Mouse (Mus musculus): ENCODE data around the gene Rfk. TPM values are rescaled to one million over a fixed set of nuclear protein-coding genes. Genes with fewer than 3 reads are reported as not detected.

Rfk gene
- polyA plus RNA-seq, 1 experiment from 2014 or later, result 77.2 TPM

DNA sequence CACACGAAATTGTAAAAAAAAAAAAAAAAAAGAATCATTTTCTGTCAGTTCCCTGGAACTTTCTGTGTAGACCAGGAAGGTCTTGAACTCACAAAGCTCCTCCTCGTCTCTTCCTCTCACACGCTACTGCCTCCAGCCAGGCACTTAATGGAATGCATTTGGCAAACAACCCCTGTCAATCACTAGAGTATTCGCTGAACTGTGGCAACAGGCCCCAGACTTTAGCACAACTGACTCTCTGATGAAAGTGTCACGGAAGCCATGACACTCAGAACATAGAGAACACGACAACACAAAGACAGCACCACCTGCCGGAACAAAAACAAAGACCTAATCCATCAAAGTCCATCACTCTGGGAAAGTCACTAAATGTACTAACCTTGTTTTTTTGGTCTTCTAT, 24.3 kb upstream of the Rfk start:
- no peaks in the 10 kb centered on the region for H3K27me3 ChIP-seq (ENCODE audit: control insufficient read depth, insufficient read depth, low read length)
- H3K9ac ChIP-seq (ENCODE audit: low read depth, low read length), result no peak overlapping the region
- H3K4me1 ChIP-seq (ENCODE audit: control insufficient read depth, insufficient read depth, low read length), result no peaks in the 10 kb centered on the region
- no peaks in the 10 kb centered on the region for H3K36me3 ChIP-seq (ENCODE audit: control insufficient read depth, insufficient read depth, low read length)
- H3K4me2 ChIP-seq (replicated peaks; ENCODE audit: low read depth, low read length), result no peak overlapping the region
- no peak overlapping the region for H3K27ac ChIP-seq (ENCODE audit: low read depth, low read length)
- no peak for ATAC-seq (ENCODE audit: low FRiP score, low TSS enrichment)
- H3K4me3 ChIP-seq (ENCODE audit: low read length), result no peak overlapping the region
- H3K9me3 ChIP-seq (ENCODE audit: control insufficient read depth, low read length), result no peaks in the 10 kb centered on the region
- 61% methylated on average over 7 of the region's 7 CpGs for WGBS

DNA sequence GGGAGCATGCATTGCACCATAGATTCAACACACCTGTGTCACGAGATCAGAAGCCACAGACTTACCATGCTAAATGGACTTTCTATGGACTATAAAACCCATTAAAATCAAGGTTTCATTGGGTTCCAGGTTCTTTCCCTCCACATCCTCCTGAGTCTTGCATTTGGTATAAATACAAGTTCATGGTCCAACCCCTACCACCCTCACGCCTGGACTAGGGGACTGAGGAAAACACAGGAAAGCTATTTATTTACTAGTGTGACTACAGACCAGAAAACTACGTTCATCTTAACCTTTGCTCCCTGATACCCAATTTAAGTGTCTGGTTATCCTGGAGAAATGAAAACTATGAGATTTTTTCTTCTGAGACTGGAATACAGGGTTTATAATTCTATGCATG, 21.1 kb upstream of the Rfk start, which contains the start of gene Gcnt1:
Gene Gcnt1, minus strand, starts transcription at position 144 of the 400 bp plus-strand sequence.
- Histone ChIP-seq H3K4me2 (replicated peaks; ENCODE audit: low read depth, low read length) (no peak within 1 kb of the TSS), H3K4me3 (ENCODE audit: low read length) (no peak within 1 kb of the TSS)
- no peak for ATAC-seq (ENCODE audit: low FRiP score, low TSS enrichment)

DNA sequence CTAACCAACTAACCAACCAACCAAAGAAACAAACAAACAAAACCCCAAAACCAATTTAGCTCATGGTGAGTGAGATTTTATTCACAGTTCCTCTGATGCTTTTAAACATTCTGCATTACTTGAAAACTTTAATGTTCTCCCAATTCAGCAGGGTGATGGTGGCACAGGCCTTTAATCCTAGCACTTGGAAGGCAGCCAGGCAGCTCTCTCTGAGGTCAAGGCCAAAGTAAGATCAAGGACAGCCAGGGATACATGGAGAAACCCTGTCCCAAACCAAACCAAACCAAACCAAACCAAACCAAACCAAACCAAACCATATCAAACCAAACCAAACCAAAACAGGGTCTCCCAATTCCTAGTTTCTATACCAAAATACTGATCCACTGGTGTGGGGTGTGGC, 15.0 kb upstream of the Rfk start:
- H3K4me2 ChIP-seq (replicated peaks; ENCODE audit: low read depth, low read length), result no peak overlapping the region
- H3K4me1 ChIP-seq (ENCODE audit: control insufficient read depth, insufficient read depth, low read length), result no peaks in the 10 kb centered on the region
- H3K9ac ChIP-seq (ENCODE audit: low read depth, low read length), result no peak overlapping the region
- no peak for ATAC-seq (ENCODE audit: low FRiP score, low TSS enrichment)
- H3K36me3 ChIP-seq (ENCODE audit: control insufficient read depth, insufficient read depth, low read length), result no peaks in the 10 kb centered on the region
- H3K27me3 ChIP-seq (ENCODE audit: control insufficient read depth, insufficient read depth, low read length), result no peaks in the 10 kb centered on the region
- H3K4me3 ChIP-seq (ENCODE audit: low read length), result no peak overlapping the region
- H3K27ac ChIP-seq (ENCODE audit: low read depth, low read length), result no peak overlapping the region
- no peaks in the 10 kb centered on the region for H3K9me3 ChIP-seq (ENCODE audit: control insufficient read depth, low read length)

More for the DNA sequence above, 21.1 kb upstream of the Rfk start, which contains the start of gene Gcnt1:
- 87% methylated on average over 3 of the region's 3 CpGs for WGBS
- H3K36me3 ChIP-seq (ENCODE audit: control insufficient read depth, insufficient read depth, low read length), result no peaks in the 10 kb centered on the region
- no peak within 1 kb of the TSS for H3K9ac ChIP-seq (ENCODE audit: low read depth, low read length)
- no peaks in the 10 kb centered on the region for H3K27me3 ChIP-seq (ENCODE audit: control insufficient read depth, insufficient read depth, low read length)
- H3K27ac ChIP-seq (ENCODE audit: low read depth, low read length), result no peak within 1 kb of the TSS
- no peaks in the 10 kb centered on the region for H3K4me1 ChIP-seq (ENCODE audit: control insufficient read depth, insufficient read depth, low read length)
- no peaks in the 10 kb centered on the region for H3K9me3 ChIP-seq (ENCODE audit: control insufficient read depth, low read length)

DNA sequence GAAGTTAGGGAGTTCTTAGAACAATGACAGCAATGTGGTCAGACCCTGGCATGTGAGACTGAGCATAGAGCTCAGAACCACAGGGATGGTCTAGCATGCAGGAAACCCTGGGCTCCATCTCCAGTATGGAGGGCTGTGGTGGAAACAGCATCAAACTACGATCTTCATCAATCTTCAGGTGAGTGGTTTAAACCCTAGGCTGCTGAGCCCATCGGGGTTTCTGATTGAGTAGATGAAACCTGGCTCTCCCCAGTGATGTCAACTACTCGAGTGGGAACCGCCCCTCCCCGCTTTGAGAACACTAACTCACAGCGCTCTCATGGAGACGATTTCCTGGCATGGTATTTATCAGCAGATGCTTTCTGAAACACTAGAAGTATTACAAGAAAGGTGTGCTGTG, 13.3 kb upstream of the Rfk start:
- H3K4me3 ChIP-seq (ENCODE audit: low read length), result no peak overlapping the region
- WGBS, result 64% methylated on average over 7 of the region's 7 CpGs
- no peaks in the 10 kb centered on the region for H3K9me3 ChIP-seq (ENCODE audit: control insufficient read depth, low read length)
- no peaks in the 10 kb centered on the region for H3K36me3 ChIP-seq (ENCODE audit: control insufficient read depth, insufficient read depth, low read length)
- no peaks in the 10 kb centered on the region for H3K27me3 ChIP-seq (ENCODE audit: control insufficient read depth, insufficient read depth, low read length)
- no peak overlapping the region for H3K27ac ChIP-seq (ENCODE audit: low read depth, low read length)
- no peak for ATAC-seq (ENCODE audit: low FRiP score, low TSS enrichment)
- no peak overlapping the region for H3K4me2 ChIP-seq (replicated peaks; ENCODE audit: low read depth, low read length)
- H3K9ac ChIP-seq (ENCODE audit: low read depth, low read length), result no peak overlapping the region
- H3K4me1 ChIP-seq (ENCODE audit: control insufficient read depth, insufficient read depth, low read length), result no peaks in the 10 kb centered on the region

DNA sequence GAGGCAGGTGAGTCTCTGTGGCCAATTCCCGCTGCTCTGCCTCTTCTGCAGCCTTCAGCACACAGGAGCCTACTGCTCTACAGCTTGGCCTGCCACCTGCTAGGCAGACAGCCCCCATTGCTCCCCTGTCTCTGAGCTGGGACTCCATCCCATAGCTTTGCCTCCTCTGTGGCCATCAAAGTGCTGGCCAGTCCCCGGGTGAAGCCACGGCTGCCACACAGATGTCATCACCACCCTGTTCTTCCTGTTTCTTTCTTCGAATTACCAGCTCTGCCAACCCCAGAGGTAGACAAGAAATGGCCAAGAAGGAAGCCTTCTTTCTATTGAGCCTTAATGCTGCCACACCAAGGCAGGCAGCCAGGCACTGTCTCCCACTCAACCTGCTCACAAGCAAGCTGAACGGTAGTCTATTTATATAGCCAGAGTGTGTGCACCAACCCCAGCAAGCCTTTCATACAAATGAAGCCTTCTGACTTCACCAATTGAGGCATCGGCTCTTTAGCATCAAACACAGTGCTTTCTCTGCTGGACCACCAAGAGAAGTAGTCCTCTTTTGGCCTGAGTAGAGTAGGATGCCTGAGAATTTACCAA, 10.9 kb upstream of the Rfk start:
- no peaks in the 10 kb centered on the region for H3K9me3 ChIP-seq (ENCODE audit: control insufficient read depth, low read length)
- no peak for ATAC-seq (ENCODE audit: low FRiP score, low TSS enrichment)
- WGBS, result 86% methylated on average over 6 of the region's 6 CpGs

DNA sequence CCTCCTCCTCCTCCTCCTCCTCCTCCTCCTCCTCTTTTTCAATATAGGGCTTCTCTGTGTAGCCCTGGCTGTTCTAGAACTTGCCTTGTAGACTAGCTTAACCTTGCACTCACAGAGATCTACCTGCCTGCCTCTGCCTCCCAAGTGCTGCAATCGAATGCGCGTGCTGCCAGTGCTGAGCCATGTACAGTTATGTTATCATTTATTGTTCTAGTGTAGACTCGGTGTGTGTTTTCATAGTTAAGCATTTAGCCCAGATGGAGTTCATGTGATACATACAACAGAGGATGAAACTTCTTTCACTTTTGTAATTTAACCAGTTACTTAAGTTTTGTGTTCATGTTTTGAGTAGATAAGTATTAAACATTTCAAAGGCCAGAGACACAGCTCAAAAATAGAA, 8.8 kb upstream of the Rfk start:
- Histone ChIP-seq H3K4me3 (ENCODE audit: low read length) (no peak overlapping the region), H3K9me3 (ENCODE audit: control insufficient read depth, low read length) (no peaks in the 10 kb centered on the region), H3K27ac (ENCODE audit: low read depth, low read length) (no peak overlapping the region), H3K27me3 (ENCODE audit: control insufficient read depth, insufficient read depth, low read length) (no peaks in the 10 kb centered on the region), H3K9ac (ENCODE audit: low read depth, low read length) (no peak overlapping the region), H3K4me1 (ENCODE audit: control insufficient read depth, insufficient read depth, low read length) (no peaks in the 10 kb centered on the region), H3K4me2 (replicated peaks; ENCODE audit: low read depth, low read length) (no peak overlapping the region), H3K36me3 (ENCODE audit: control insufficient read depth, insufficient read depth, low read length) (no peaks in the 10 kb centered on the region)
- no peak for ATAC-seq (ENCODE audit: low FRiP score, low TSS enrichment)
- WGBS, result 91% methylated on average over 4 of the region's 4 CpGs

More for the DNA sequence above, 10.9 kb upstream of the Rfk start:
- H3K9ac ChIP-seq (ENCODE audit: low read depth, low read length), result no peak overlapping the region
- H3K36me3 ChIP-seq (ENCODE audit: control insufficient read depth, insufficient read depth, low read length), result no peaks in the 10 kb centered on the region
- H3K27me3 ChIP-seq (ENCODE audit: control insufficient read depth, insufficient read depth, low read length), result no peaks in the 10 kb centered on the region
- H3K27ac ChIP-seq (ENCODE audit: low read depth, low read length), result no peak overlapping the region
- no peak overlapping the region for H3K4me3 ChIP-seq (ENCODE audit: low read length)
- H3K4me2 ChIP-seq (replicated peaks; ENCODE audit: low read depth, low read length), result no peak overlapping the region
- no peaks in the 10 kb centered on the region for H3K4me1 ChIP-seq (ENCODE audit: control insufficient read depth, insufficient read depth, low read length)

DNA sequence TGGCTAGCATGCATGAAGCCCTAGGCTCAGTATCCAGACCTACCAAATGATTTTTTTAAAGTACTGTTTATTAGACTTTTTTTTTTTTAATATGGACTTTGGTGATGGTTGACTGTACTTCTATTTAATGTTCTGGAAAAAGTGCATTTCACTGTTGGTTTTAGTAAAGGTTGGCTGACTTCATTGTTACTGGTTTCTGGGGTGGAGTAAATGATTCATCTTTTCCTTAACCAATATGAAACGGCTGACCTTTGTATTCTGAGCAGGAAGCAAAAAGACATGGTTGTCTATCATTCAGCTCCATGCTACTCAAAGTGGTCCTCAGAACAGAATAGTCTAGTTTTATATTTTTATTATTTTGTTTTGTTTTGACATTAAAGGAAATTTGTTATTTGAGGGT, 8.4 kb upstream of the Rfk start:
- H3K36me3 ChIP-seq (ENCODE audit: control insufficient read depth, insufficient read depth, low read length), result no peaks in the 10 kb centered on the region
- H3K9me3 ChIP-seq (ENCODE audit: control insufficient read depth, low read length), result no peaks in the 10 kb centered on the region
- no peak overlapping the region for H3K9ac ChIP-seq (ENCODE audit: low read depth, low read length)
- H3K4me3 ChIP-seq (ENCODE audit: low read length), result no peak overlapping the region
- no peak overlapping the region for H3K27ac ChIP-seq (ENCODE audit: low read depth, low read length)
- H3K27me3 ChIP-seq (ENCODE audit: control insufficient read depth, insufficient read depth, low read length), result no peaks in the 10 kb centered on the region
- H3K4me1 ChIP-seq (ENCODE audit: control insufficient read depth, insufficient read depth, low read length), result no peaks in the 10 kb centered on the region
- no peak overlapping the region for H3K4me2 ChIP-seq (replicated peaks; ENCODE audit: low read depth, low read length)
- WGBS, result 61% methylated on average over 1 of the region's 1 CpGs
- no peak for ATAC-seq (ENCODE audit: low FRiP score, low TSS enrichment)

DNA sequence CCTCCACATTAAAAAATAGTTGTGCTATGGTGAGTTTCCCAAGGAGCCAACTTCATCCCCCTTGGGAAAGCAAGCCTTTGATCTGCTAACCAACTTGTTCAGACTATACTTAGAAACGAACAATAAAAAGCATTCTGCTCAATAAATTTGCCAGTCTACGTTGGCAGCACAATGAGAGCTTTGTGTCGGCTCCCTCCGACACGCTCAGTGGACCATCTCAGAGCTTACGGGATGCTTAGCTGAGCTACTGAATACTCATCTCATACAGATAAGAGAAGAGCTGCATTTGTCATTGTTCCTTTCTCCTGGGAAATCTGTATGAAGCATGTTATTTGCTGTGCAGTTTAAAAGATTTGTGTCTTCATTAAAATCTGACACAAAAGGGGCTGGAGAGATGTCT, 7.4 kb upstream of the Rfk start:
- Histone ChIP-seq H3K4me2 (replicated peaks; ENCODE audit: low read depth, low read length) (no peak overlapping the region), H3K9me3 (ENCODE audit: control insufficient read depth, low read length) (no peaks in the 10 kb centered on the region), H3K27ac (ENCODE audit: low read depth, low read length) (no peak overlapping the region), H3K36me3 (ENCODE audit: control insufficient read depth, insufficient read depth, low read length) (no peaks in the 10 kb centered on the region), H3K4me3 (ENCODE audit: low read length) (no peak overlapping the region), H3K4me1 (ENCODE audit: control insufficient read depth, insufficient read depth, low read length) (no peaks in the 10 kb centered on the region), H3K9ac (ENCODE audit: low read depth, low read length) (no peak overlapping the region), H3K27me3 (ENCODE audit: control insufficient read depth, insufficient read depth, low read length) (no peaks in the 10 kb centered on the region)
- peak; percentile 25; the same call in 1 of the 2 replicates for ATAC-seq (ENCODE audit: low FRiP score, low TSS enrichment)
- 31% methylated on average over 6 of the region's 6 CpGs for WGBS

DNA sequence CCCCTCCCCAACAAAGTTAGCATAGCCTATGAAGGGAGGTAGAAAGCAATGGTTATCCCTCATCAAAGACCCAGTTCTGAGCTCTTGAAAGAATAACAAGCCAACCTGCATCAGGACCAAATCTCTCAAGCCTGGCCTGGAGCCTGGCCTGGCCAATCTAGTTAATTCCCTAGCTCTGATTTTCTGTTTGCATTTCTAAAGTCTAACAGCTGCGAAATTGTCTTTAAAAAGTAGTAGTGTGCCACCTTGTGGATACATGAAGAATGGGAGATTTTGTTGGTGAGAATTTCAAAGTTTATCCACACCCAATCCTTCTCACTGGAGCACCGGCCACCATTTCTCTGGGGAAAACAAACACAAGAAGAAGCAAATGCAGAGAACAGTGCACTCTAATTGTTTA, 5.4 kb upstream of the Rfk start:
- 14% methylated on average over 2 of the region's 2 CpGs for WGBS
- no peak for ATAC-seq (ENCODE audit: low FRiP score, low TSS enrichment)
- Histone ChIP-seq H3K27ac (ENCODE audit: low read depth, low read length) (no peak overlapping the region), H3K27me3 (ENCODE audit: control insufficient read depth, insufficient read depth, low read length) (no peaks in the 10 kb centered on the region), H3K9ac (ENCODE audit: low read depth, low read length) (no peak overlapping the region), H3K4me3 (ENCODE audit: low read length) (no peak overlapping the region), H3K4me1 (ENCODE audit: control insufficient read depth, insufficient read depth, low read length) (no peaks in the 10 kb centered on the region), H3K4me2 (replicated peaks; ENCODE audit: low read depth, low read length) (no peak overlapping the region), H3K9me3 (ENCODE audit: control insufficient read depth, low read length) (no peaks in the 10 kb centered on the region), H3K36me3 (ENCODE audit: control insufficient read depth, insufficient read depth, low read length) (no peaks in the 10 kb centered on the region)

Data from kidney, embryonic 14.5 days (tissue).